Mouse (Mus musculus) stomach, postnatal 0 days (tissue): ENCODE measurements around the gene Etv2.

ENCODE experiments used
- CTCF ChIP-seq: IDR thresholded peaks from 2 replicates; pipeline ENCODE4 v1.5.1; 2016; ENCODE audit warnings: antibody characterized with exemption, low read depth, mild to moderate bottlenecking, moderate library complexity
- EP300 ChIP-seq: optimal IDR thresholded peaks from 2 replicates; pipeline ENCODE3; 2016; ENCODE audit warnings: antibody characterized with exemption

GRCm38 (mm10) chr7:30599933-30600353 is 35.7 kb downstream of the Etv2 start:
- TF ChIP-seq CTCF (no peak), EP300 (no peak)
